In genomic region chr2:129626621-129627061, GRCm38 (mm10) we compare ENCODE assay signal across 14 mouse cellular contexts. TPM values are rescaled to one million over a fixed set of nuclear protein-coding genes. Genes with fewer than 3 reads are reported as not detected.
DNase-seq lines count a peak whose midpoint lies in the region; ATAC-seq and TF ChIP-seq lines count a peak whose summit lies in the region.
"Had no signal": no experiment of that assay in that cellular context is flagged by ENCODE, and none has a peak within 500 bp of the region (broad histone marks: within the 10 kb centered on the region; RNA-seq: fewer than 3 reads in every experiment).

No protein-coding gene starts in this region.

- H3K27ac ChIP-seq in hindbrain, postnatal 0 days: no peak overlapping the region
- no peak overlapping the region for H3K27ac ChIP-seq in hindbrain, embryonic 13.5 days
- H3K27ac ChIP-seq: embryonic facial prominence, embryonic 13.5 days; forebrain, embryonic 10.5 days; liver, embryonic 13.5 days; midbrain, embryonic 12.5 days had no signal

- DNase-seq in hindbrain, postnatal 0 days (ENCODE audit: low spot score): peak; percentile 42
- DNase-seq in testis, postnatal 10 days (ENCODE audit: low spot score): peak; percentile 24
- DNase-seq in testis, postnatal 14 days (ENCODE audit: low spot score): no peak
- peak; percentile 75 to 81 for DNase-seq in cerebellum, postnatal 14 days
- DNase-seq in lung, postnatal 36 days: no peak
- DNase-seq in embryo, embryonic 10.5 days (ENCODE audit: low spot score): no peak
- DNase-seq: adrenal gland, postnatal 14 days; kidney, adult 8-10 months; liver, embryonic 13.5 days; lung, postnatal 10 days had no signal

- no peaks in the 10 kb centered on the region for H3K9me3 ChIP-seq in hindbrain, postnatal 0 days (ENCODE audit: low read length)
- H3K9me3 ChIP-seq in hindbrain, embryonic 13.5 days: no peaks in the 10 kb centered on the region
- H3K9me3 ChIP-seq: embryonic facial prominence, embryonic 13.5 days; forebrain, embryonic 10.5 days; liver, embryonic 13.5 days; midbrain, embryonic 12.5 days had no signal

- TF ChIP-seq CTCF in hindbrain, postnatal 0 days (IDR thresholded peaks at IDR 0.05; ENCODE audit: low read depth): no peak

- H3K27me3 ChIP-seq in hindbrain, postnatal 0 days (ENCODE audit: insufficient read depth, low read length): no peaks in the 10 kb centered on the region
- H3K27me3 ChIP-seq in hindbrain, embryonic 13.5 days: no peaks in the 10 kb centered on the region
- H3K27me3 ChIP-seq: embryonic facial prominence, embryonic 13.5 days; liver, embryonic 13.5 days; midbrain, embryonic 12.5 days had no signal

- peak; percentile 52 for ATAC-seq in hindbrain, postnatal 0 days
- no peak for ATAC-seq in hindbrain, embryonic 13.5 days (ENCODE audit: low FRiP score)

- H3K9ac ChIP-seq in hindbrain, postnatal 0 days (replicated peaks; ENCODE audit: low read length): no peak overlapping the region
- H3K9ac ChIP-seq in hindbrain, embryonic 13.5 days: no peak overlapping the region
- H3K9ac ChIP-seq: embryonic facial prominence, embryonic 13.5 days; liver, embryonic 13.5 days; midbrain, embryonic 12.5 days had no signal

- H3K4me2 ChIP-seq in hindbrain, postnatal 0 days (ENCODE audit: low read depth, low read length): no peak overlapping the region
- H3K4me2 ChIP-seq in hindbrain, embryonic 13.5 days: no peak overlapping the region
- H3K4me2 ChIP-seq: embryonic facial prominence, embryonic 13.5 days; liver, embryonic 13.5 days; midbrain, embryonic 12.5 days had no signal

- WGBS in hindbrain, postnatal 0 days: 44% methylated on average over 4 of the region's 4 CpGs
- 78% methylated on average over 4 of the region's 4 CpGs for WGBS in hindbrain, embryonic 13.5 days

- no peak overlapping the region for H3K4me3 ChIP-seq in hindbrain, postnatal 0 days (ENCODE audit: low read length)
- no peak overlapping the region for H3K4me3 ChIP-seq in hindbrain, embryonic 13.5 days
- H3K4me3 ChIP-seq: embryonic facial prominence, embryonic 13.5 days; forebrain, embryonic 10.5 days; liver, embryonic 13.5 days; midbrain, embryonic 12.5 days had no signal

- H3K36me3 ChIP-seq in hindbrain, postnatal 0 days (ENCODE audit: insufficient read depth, low read length): peaks cover 13% of the 10 kb centered on the region
- peaks cover 20% of the 10 kb centered on the region for H3K36me3 ChIP-seq in hindbrain, embryonic 13.5 days
- H3K36me3 ChIP-seq: midbrain, embryonic 12.5 days had no signal

- H3K4me1 ChIP-seq in hindbrain, postnatal 0 days (ENCODE audit: insufficient read depth, low read length): 0 out of 2 replicates have a peak, but pooled peaks cover 3% of the 10 kb centered on the region
- H3K4me1 ChIP-seq in hindbrain, embryonic 13.5 days (replicated peaks): peaks cover 13% of the 10 kb centered on the region
- H3K4me1 ChIP-seq: embryonic facial prominence, embryonic 13.5 days; liver, embryonic 13.5 days had no signal

RNA-seq across cellular contexts. Expression of gene Sirpa, which starts 34.0 kb away (rescaled TPM):
- total RNA-seq in hindbrain, postnatal 0 days (2014; rRNA removed): 87.7 and 135 TPM in 2 replicates
- 35.8 and 37.1 TPM in 2 replicates for polyA plus RNA-seq in hindbrain, postnatal 0 days (2015; fragmentation: Nextera tagmentation; extraction: Ambion mirVana)
- 20.8 and 23.1 TPM in 2 replicates for polyA plus RNA-seq in hindbrain, embryonic 13.5 days (2015; fragmentation: Nextera tagmentation; extraction: Ambion mirVana)

Comparison
In these comparisons a context has a peak if more than half of its experiments do, and no peak if none do; other contexts are left out.
1. DNase-seq: peak in hindbrain, postnatal 0 days (single experiment), testis, postnatal 10 days (single experiment) and cerebellum, postnatal 14 days (2 of 2); none in testis, postnatal 14 days (single experiment), lung, postnatal 36 days (single experiment) and embryo, embryonic 10.5 days (single experiment).